Mouse (Mus musculus): ENCODE measurements at regions not wholly inside any gene's neighbourhood (a gene's known extent, or its start where the extent isn't known, plus 50 kb on each side); places are given as distances from the start of the nearest gene placed in this dataset.
"Not testable (repeated sequence)": the region's sequence is repeated elsewhere in the genome, so short reads cannot be mapped to it uniquely, and the experiment has no call there.

- Histone ChIP-seq H3K9me3 (replicated peaks; ENCODE audit: insufficient read depth, low read length) (no peaks in the 10 kb centered on the region), H3K27me3 (ENCODE audit: control insufficient read depth in 1 of 2, insufficient read depth in 2 of 2, low read length in 2 of 2) (no peaks in the 10 kb centered on the region), H3K4me1 (ENCODE audit: control insufficient read depth in 1 of 2, insufficient read depth in 2 of 2, low read length in 2 of 2) (no peaks in the 10 kb centered on the region), H3K36me3 (ENCODE audit: control insufficient read depth in 1 of 2, insufficient read depth in 2 of 2, low read length in 2 of 2) (no peaks in the 10 kb centered on the region), H3K27ac (ENCODE audit: control insufficient read depth, low read depth, low read length) (no peak overlapping the region), H3K9ac (ENCODE audit: control insufficient read depth, low read depth, low read length, poor library complexity, severe bottlenecking) (no peak overlapping the region), H3K4me3 (ENCODE audit: control insufficient read depth in 1 of 2, insufficient read depth in 1 of 2, low read depth in 2 of 2, low read length in 2 of 2) (no peak overlapping the region), H3K79me2 (ENCODE audit: control insufficient read depth, insufficient read depth, low read length, poor library complexity) (no peaks in the 10 kb centered on the region)
- DNase-seq (ENCODE audit: low read depth, low spot score) = no peak
- no peak for TF ChIP-seq USF2 (IDR thresholded peaks at IDR 0.05; ENCODE audit: borderline replicate concordance in 1 of 2, insufficient read depth in 1 of 2, low read depth in 1 of 2, low read length in 2 of 2)
Observed at GRCm38 (mm10) chr7:39654563-39655286, 137.2 kb downstream of the Zfp619 start.

- not testable (repeated sequence) for H3K79me2 ChIP-seq (ENCODE audit: control insufficient read depth, insufficient read depth, low read length, poor library complexity); H3K9me3 ChIP-seq (replicated peaks; ENCODE audit: insufficient read depth, low read length); H3K9ac ChIP-seq (ENCODE audit: control insufficient read depth, low read depth, low read length, poor library complexity, severe bottlenecking); DNase-seq (ENCODE audit: low read depth, low spot score); H3K36me3 ChIP-seq (ENCODE audit: control insufficient read depth in 1 of 2, insufficient read depth in 2 of 2, low read length in 2 of 2); H3K4me3 ChIP-seq (ENCODE audit: control insufficient read depth in 1 of 2, insufficient read depth in 1 of 2, low read depth in 2 of 2, low read length in 2 of 2); H3K27me3 ChIP-seq (ENCODE audit: control insufficient read depth in 1 of 2, insufficient read depth in 2 of 2, low read length in 2 of 2); H3K4me1 ChIP-seq (ENCODE audit: control insufficient read depth in 1 of 2, insufficient read depth in 2 of 2, low read length in 2 of 2); H3K27ac ChIP-seq (ENCODE audit: control insufficient read depth, low read depth, low read length)
Observed at GRCm38 (mm10) chr7:39655287-39655652, 137.7 kb downstream of the Zfp619 start.

- H3K4me1 ChIP-seq (ENCODE audit: control insufficient read depth in 1 of 2, insufficient read depth in 2 of 2, low read length in 2 of 2) = no peaks in the 10 kb centered on the region
- DNase-seq (ENCODE audit: low read depth, low spot score) = no peak
- H3K27me3 ChIP-seq (ENCODE audit: control insufficient read depth in 1 of 2, insufficient read depth in 2 of 2, low read length in 2 of 2) = no peaks in the 10 kb centered on the region
- TF ChIP-seq CHD1 (IDR thresholded peaks at IDR 0.05; ENCODE audit: low read depth, low read length) (no peak), POLR2AphosphoS2 (IDR thresholded peaks at IDR 0.05; ENCODE audit: low read length) (no peak), ZMIZ1 (IDR thresholded peaks at IDR 0.05; ENCODE audit: low read depth, low read length) (no peak)
- H3K9ac ChIP-seq (ENCODE audit: control insufficient read depth, low read depth, low read length, poor library complexity, severe bottlenecking) = no peak overlapping the region
- H3K79me2 ChIP-seq (ENCODE audit: control insufficient read depth, insufficient read depth, low read length, poor library complexity) = no peaks in the 10 kb centered on the region
- H3K9me3 ChIP-seq (replicated peaks; ENCODE audit: insufficient read depth, low read length) = no peaks in the 10 kb centered on the region
- H3K4me3 ChIP-seq (ENCODE audit: control insufficient read depth in 1 of 2, insufficient read depth in 1 of 2, low read depth in 2 of 2, low read length in 2 of 2) = no peak overlapping the region
- H3K27ac ChIP-seq (ENCODE audit: control insufficient read depth, low read depth, low read length) = no peak overlapping the region
- H3K36me3 ChIP-seq (ENCODE audit: control insufficient read depth in 1 of 2, insufficient read depth in 2 of 2, low read length in 2 of 2) = no peaks in the 10 kb centered on the region
Observed at GRCm38 (mm10) chr7:39655709-39656397, 138.3 kb downstream of the Zfp619 start.

DNA sequence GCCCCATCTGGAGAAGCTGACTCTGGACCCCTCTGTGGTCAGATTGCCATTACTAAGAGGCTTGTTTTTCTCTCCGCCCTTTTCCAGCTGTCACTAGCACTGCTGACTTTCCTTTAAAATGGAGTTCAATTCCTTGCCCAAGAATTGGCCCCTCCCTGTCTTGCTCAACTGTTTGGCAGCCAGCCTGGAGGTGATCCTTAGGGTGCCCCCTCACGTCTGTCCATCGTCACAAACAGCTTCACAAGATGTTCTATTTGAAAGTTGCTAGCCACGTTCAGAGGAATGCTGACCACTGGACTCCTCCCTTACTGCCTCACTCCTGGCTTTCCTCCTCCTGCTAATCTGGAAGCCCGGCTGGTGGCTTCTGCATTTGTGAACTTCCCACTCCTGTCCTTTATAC is 142.0 kb downstream of the Zfp619 start:
- Histone ChIP-seq H3K9ac (ENCODE audit: control insufficient read depth, low read depth, low read length, poor library complexity, severe bottlenecking) (no peak overlapping the region), H3K9me3 (replicated peaks; ENCODE audit: insufficient read depth, low read length) (no peaks in the 10 kb centered on the region), H3K79me2 (ENCODE audit: control insufficient read depth, insufficient read depth, low read length, poor library complexity) (no peaks in the 10 kb centered on the region), H3K4me1 (ENCODE audit: control insufficient read depth in 1 of 2, insufficient read depth in 2 of 2, low read length in 2 of 2) (no peaks in the 10 kb centered on the region), H3K36me3 (ENCODE audit: control insufficient read depth in 1 of 2, insufficient read depth in 2 of 2, low read length in 2 of 2) (no peaks in the 10 kb centered on the region), H3K4me3 (ENCODE audit: control insufficient read depth in 1 of 2, insufficient read depth in 1 of 2, low read depth in 2 of 2, low read length in 2 of 2) (no peak overlapping the region), H3K27me3 (ENCODE audit: control insufficient read depth in 1 of 2, insufficient read depth in 2 of 2, low read length in 2 of 2) (no peaks in the 10 kb centered on the region), H3K27ac (ENCODE audit: control insufficient read depth, low read depth, low read length) (no peak overlapping the region)
- no peak for DNase-seq (ENCODE audit: low read depth, low spot score)
- TF ChIP-seq MXI1 (IDR thresholded peaks at IDR 0.05; ENCODE audit: low read depth, low read length) = no peak
- no peak for TF ChIP-seq MYB (IDR thresholded peaks at IDR 0.05; ENCODE audit: low read depth, low read length)
- TF ChIP-seq POLR2A (IDR thresholded peaks at IDR 0.05; ENCODE audit: control insufficient read depth in 1 of 2, insufficient read depth in 1 of 2, low read depth in 1 of 2, low read length in 2 of 2, poor library complexity in 1 of 2) = no peak
- no peak for TF ChIP-seq MEF2A (IDR thresholded peaks at IDR 0.05; ENCODE audit: extremely low read depth, insufficient replicate concordance, low read depth, low read length, poor library complexity, severe bottlenecking)
- no peak for TF ChIP-seq USF2 (IDR thresholded peaks at IDR 0.05; ENCODE audit: borderline replicate concordance in 1 of 2, insufficient read depth in 1 of 2, low read depth in 1 of 2, low read length in 2 of 2)
- no peak for TF ChIP-seq BHLHE40 (IDR thresholded peaks at IDR 0.05; ENCODE audit: borderline replicate concordance, low read depth, low read length)
- no peak for TF ChIP-seq KAT2A (conservative IDR thresholded peaks at IDR 0.05; ENCODE audit: low read depth, low read length)
- TF ChIP-seq MAFK (IDR thresholded peaks at IDR 0.05; ENCODE audit: borderline replicate concordance, low read depth, low read length) = no peak
- no peak for TF ChIP-seq POLR2AphosphoS5 (IDR thresholded peaks at IDR 0.05; ENCODE audit: borderline replicate concordance, low read depth, low read length)
- TF ChIP-seq HCFC1 (IDR thresholded peaks at IDR 0.05; ENCODE audit: low read depth, low read length) = no peak
- TF ChIP-seq TAL1 (IDR thresholded peaks at IDR 0.05; ENCODE audit: low read length) = no peak
- no peak for TF ChIP-seq TBP (IDR thresholded peaks at IDR 0.05; ENCODE audit: low read depth, low read length)

All from MEL (cell line).